Mouse (Mus musculus): Measurements from ENCODE around the gene Chrna1. TPM values are rescaled to one million over a fixed set of nuclear protein-coding genes. Genes with fewer than 3 reads are reported as not detected.

Gene Chrna1
- polyA plus RNA-seq, 1 experiment from 2014 or later, result 0.19 TPM

DNA sequence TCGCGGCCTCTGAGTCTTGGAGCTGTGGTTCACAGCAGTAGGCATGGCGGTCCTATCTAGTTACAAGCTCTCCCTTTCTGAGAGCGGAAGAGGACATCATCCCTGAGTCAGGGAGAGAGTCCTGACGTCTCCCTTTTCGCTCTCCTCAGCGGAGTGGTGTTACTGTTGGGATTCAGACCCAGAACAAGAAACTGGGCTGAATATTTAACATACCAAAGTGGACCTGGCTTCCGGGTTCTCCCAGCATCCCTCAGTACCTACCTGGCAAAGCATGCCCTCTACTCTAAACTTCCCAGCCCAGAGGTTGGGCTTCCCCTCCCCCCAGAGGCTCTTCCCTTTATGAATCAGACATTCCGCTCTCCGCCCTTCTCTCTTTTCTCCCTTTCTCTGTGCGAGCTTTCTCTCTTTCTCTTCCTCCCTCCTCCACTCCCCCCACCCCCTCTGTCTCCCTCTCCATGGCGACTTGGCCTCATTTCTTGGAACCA is 5.3 kb upstream of the Chrna1 start:
- H3K4me1 ChIP-seq (ENCODE audit: control insufficient read depth, insufficient read depth, low read length), result peaks cover 10% of the 10 kb centered on the region; the same call in 1 of the 2 replicates
- peak overlapping the region; percentile 30 for H3K4me3 ChIP-seq (ENCODE audit: low read depth, low read length)
- H3K36me3 ChIP-seq (ENCODE audit: control insufficient read depth, insufficient read depth, low read length), result no peaks in the 10 kb centered on the region
- peak overlapping the region; percentile 60 for H3K4me2 ChIP-seq (ENCODE audit: low read depth, low read length)
- no peak overlapping the region for H3K27ac ChIP-seq (ENCODE audit: low read depth, low read length)
- H3K9ac ChIP-seq (replicated peaks; ENCODE audit: low read depth, low read length), result no peak overlapping the region; the same call in 1 of the 2 replicates
- no peak for ATAC-seq (ENCODE audit: low read depth)
- H3K27me3 ChIP-seq (ENCODE audit: control insufficient read depth, insufficient read depth, low read length), result no peaks in the 10 kb centered on the region
- H3K9me3 ChIP-seq (ENCODE audit: control insufficient read depth, low read length), result no peaks in the 10 kb centered on the region
- WGBS, result 19% methylated on average over 12 of the region's 12 CpGs

DNA sequence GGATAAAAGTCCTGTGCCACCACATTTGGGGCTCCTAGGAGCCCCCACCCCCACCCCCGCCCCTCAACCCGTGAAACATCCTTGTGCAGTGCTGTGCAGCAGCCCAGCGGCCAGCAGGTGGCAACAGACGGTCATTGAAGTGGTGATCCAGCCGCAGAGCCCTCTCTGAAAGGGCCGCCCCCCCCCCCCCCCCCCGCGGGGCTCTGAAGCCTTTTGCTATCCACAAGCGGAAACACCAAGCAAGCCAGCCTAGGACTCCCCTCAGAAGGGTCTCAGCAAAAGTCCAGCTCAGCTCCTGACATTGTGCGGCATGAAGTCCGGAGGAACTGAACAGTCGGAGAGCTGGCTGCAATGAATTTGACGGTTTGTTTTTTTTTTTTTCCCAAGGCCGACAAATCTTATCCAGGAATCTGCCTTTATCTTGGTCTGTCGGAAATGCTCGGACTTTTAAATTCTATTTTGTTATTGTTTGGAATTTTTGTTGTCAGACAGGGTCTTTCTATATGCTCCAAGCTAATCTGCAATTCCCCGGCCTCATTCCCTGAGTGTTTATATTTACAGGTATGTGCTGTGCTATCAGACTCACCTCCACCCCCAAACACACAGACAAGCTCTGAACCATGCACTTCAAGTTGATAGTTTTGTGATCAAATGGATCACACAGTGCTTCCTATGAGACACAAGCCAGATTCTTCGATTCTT is 4.7 kb upstream of the Chrna1 start:
- Histone ChIP-seq H3K36me3 (ENCODE audit: control insufficient read depth, insufficient read depth, low read length) (no peaks in the 10 kb centered on the region), H3K9me3 (ENCODE audit: control insufficient read depth, low read length) (no peaks in the 10 kb centered on the region), H3K4me2 (ENCODE audit: low read depth, low read length) (peak overlapping the region; percentile 60), H3K27ac (ENCODE audit: low read depth, low read length) (no peak overlapping the region), H3K27me3 (ENCODE audit: control insufficient read depth, insufficient read depth, low read length) (no peaks in the 10 kb centered on the region), H3K9ac (replicated peaks; ENCODE audit: low read depth, low read length) (no peak overlapping the region; the same call in 1 of the 2 replicates), H3K4me3 (ENCODE audit: low read depth, low read length) (peak overlapping the region; percentile 30), H3K4me1 (ENCODE audit: control insufficient read depth, insufficient read depth, low read length) (peaks cover 10% of the 10 kb centered on the region; the same call in 1 of the 2 replicates)
- peak; percentile 90 for ATAC-seq (ENCODE audit: low read depth)
- 5% methylated on average over 17 of the region's 18 CpGs for WGBS

DNA sequence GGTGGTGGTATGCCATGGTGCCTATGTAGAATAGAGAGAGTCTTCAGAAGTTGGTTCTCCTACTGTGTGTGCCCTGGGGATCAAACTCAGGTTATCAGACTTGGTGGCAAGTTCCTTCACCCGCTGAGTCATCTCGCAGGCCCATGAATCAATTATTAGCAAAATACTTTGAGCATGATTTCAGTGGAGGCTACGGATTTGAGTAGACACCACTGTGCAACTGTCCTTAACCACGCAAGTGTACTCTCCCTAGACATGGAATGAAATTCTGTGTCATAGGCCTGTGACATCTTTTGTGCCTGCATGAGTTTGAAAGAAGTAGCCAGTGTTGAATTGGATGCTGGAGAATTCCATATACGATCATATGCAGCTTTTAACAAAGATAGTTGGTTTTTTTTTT is 582 bp upstream of the Chrna1 start:
- no peaks in the 10 kb centered on the region for H3K36me3 ChIP-seq (ENCODE audit: control insufficient read depth, insufficient read depth, low read length)
- H3K4me2 ChIP-seq (ENCODE audit: low read depth, low read length), result no peak overlapping the region
- 92% methylated on average over 5 of the region's 5 CpGs for WGBS
- H3K4me1 ChIP-seq (ENCODE audit: control insufficient read depth, insufficient read depth, low read length), result peaks cover 10% of the 10 kb centered on the region; the same call in 1 of the 2 replicates
- H3K4me3 ChIP-seq (ENCODE audit: low read depth, low read length), result no peak overlapping the region
- no peak overlapping the region for H3K27ac ChIP-seq (ENCODE audit: low read depth, low read length)
- no peak overlapping the region for H3K9ac ChIP-seq (replicated peaks; ENCODE audit: low read depth, low read length)
- no peaks in the 10 kb centered on the region for H3K9me3 ChIP-seq (ENCODE audit: control insufficient read depth, low read length)
- H3K27me3 ChIP-seq (ENCODE audit: control insufficient read depth, insufficient read depth, low read length), result no peaks in the 10 kb centered on the region
- ATAC-seq (ENCODE audit: low read depth), result no peak

DNA sequence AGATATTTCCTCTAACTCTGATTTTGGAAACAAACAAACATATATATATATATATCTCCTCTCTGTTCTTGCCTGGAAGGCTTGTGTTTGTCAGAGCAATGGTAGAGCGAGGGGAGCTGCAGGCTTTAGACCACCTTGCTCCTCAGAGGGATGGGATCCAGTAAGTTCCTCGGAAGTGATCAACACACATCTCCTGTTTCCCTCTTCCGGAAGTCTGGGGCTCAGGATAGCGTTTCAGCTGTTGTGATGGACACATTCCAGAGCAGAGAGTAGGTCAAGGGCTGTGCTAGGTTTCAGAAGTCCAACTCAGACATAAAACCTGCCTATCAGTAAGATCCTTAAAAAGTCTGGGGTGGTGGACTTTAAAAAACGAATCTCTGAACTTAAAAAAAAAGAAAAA is 970 bp downstream of the Chrna1 start:
- Histone ChIP-seq H3K27me3 (ENCODE audit: control insufficient read depth, insufficient read depth, low read length) (no peaks in the 10 kb centered on the region), H3K4me2 (ENCODE audit: low read depth, low read length) (no peak overlapping the region), H3K4me3 (ENCODE audit: low read depth, low read length) (no peak overlapping the region), H3K9me3 (ENCODE audit: control insufficient read depth, low read length) (no peaks in the 10 kb centered on the region), H3K9ac (replicated peaks; ENCODE audit: low read depth, low read length) (no peak overlapping the region), H3K4me1 (ENCODE audit: control insufficient read depth, insufficient read depth, low read length) (no peaks in the 10 kb centered on the region), H3K27ac (ENCODE audit: low read depth, low read length) (no peak overlapping the region), H3K36me3 (ENCODE audit: control insufficient read depth, insufficient read depth, low read length) (no peaks in the 10 kb centered on the region)
- WGBS, result 72% methylated on average over 5 of the region's 5 CpGs
- no peak for ATAC-seq (ENCODE audit: low read depth)

DNA sequence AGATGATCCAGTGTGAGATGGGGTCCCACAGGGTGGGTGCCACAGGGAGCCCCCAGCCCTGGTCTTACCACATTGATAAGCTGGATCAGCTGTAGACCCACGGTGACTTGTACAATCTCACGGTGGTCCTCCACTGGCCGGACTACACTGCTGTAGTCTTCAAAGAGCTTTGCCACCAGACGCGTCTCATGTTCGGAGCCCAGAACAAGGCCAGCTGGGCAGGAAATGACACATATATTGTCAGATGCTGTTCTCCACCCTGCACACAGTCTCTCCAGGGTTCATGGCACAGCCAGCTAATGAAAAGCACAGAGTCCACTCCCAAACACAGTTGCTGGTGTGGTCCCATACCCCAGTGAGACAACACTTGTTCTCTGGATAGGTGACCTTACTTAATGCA is 5.7 kb downstream of the Chrna1 start:
- H3K36me3 ChIP-seq (ENCODE audit: control insufficient read depth, insufficient read depth, low read length), result no peaks in the 10 kb centered on the region
- H3K4me1 ChIP-seq (ENCODE audit: control insufficient read depth, insufficient read depth, low read length), result 0 out of 2 replicates have a peak, but pooled peaks cover 3% of the 10 kb centered on the region
- H3K4me3 ChIP-seq (ENCODE audit: low read depth, low read length), result no peak overlapping the region
- H3K9me3 ChIP-seq (ENCODE audit: control insufficient read depth, low read length), result no peaks in the 10 kb centered on the region
- no peak overlapping the region for H3K27ac ChIP-seq (ENCODE audit: low read depth, low read length)
- no peaks in the 10 kb centered on the region for H3K27me3 ChIP-seq (ENCODE audit: control insufficient read depth, insufficient read depth, low read length)
- H3K9ac ChIP-seq (replicated peaks; ENCODE audit: low read depth, low read length), result no peak overlapping the region
- no peak for ATAC-seq (ENCODE audit: low read depth)
- 89% methylated on average over 6 of the region's 6 CpGs for WGBS
- no peak overlapping the region for H3K4me2 ChIP-seq (ENCODE audit: low read depth, low read length)

DNA sequence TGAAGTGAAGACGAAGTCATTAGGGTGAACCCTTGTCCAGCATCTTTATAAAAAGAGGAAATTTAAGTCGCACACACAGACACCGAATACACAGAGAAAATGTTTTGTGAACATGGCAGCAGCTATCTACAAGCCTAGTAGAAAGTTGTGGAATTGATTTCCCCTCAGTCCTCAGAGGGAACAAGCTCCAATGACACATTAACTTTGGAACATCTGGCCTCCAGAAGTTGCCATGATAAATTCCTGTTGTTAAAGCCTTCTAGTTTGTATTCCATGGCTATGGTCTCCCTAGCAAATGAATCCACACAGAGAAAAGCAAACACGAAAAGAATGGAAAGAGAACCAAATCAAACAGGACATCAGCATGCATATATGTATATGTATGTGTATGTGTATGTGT is 6.6 kb downstream of the Chrna1 start:
- 0 out of 2 replicates have a peak, but pooled peaks cover 3% of the 10 kb centered on the region for H3K4me1 ChIP-seq (ENCODE audit: control insufficient read depth, insufficient read depth, low read length)
- H3K9me3 ChIP-seq (ENCODE audit: control insufficient read depth, low read length), result no peaks in the 10 kb centered on the region
- no peak for ATAC-seq (ENCODE audit: low read depth)
- no peak overlapping the region for H3K4me3 ChIP-seq (ENCODE audit: low read depth, low read length)
- no peaks in the 10 kb centered on the region for H3K36me3 ChIP-seq (ENCODE audit: control insufficient read depth, insufficient read depth, low read length)
- no peaks in the 10 kb centered on the region for H3K27me3 ChIP-seq (ENCODE audit: control insufficient read depth, insufficient read depth, low read length)
- peak overlapping the region; percentile 65; the same call in 1 of the 2 replicates for H3K27ac ChIP-seq (ENCODE audit: low read depth, low read length)
- WGBS, result 80% methylated on average over 4 of the region's 4 CpGs
- H3K9ac ChIP-seq (replicated peaks; ENCODE audit: low read depth, low read length), result no peak overlapping the region
- H3K4me2 ChIP-seq (ENCODE audit: low read depth, low read length), result no peak overlapping the region; the same call in 1 of the 2 replicates

DNA sequence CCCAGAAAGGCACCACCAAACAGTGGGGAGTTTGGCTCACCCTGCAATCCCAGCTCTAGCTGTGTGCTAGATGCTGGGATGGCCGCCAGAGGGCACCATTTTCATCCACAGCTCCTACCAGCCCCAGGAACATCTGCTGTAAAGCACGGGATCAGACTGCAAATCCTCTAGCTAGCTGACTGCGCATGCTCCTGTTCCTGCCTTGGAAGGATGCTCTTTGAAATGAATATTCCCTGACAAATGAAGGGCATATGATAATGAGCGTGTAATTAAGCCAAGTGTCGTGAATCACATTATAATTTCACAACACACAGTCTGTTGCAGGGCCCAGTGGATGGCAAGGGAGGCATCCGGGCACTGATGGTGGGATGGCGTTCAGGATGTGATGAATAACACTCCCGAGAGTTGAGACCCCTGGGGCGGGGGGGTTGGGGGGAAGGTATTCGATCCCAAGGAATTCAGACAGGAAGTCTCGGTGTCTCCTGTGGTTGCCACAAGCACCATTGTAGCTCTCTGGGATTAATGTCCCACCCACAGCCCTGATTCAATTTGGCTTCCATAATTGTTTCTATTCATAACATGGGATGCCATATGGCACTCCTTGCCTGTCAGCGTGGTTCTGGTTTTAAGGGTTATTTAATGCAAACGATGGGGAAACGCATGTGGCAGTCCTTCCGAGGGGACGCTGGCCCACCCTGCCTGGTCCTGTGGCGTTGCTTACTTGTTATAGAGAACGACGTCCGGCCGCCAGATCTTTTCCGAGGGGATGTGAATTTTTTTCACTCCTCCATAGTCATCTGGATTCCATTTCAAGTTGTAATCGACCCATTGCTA is 7.4 kb downstream of the Chrna1 start:
- H3K27me3 ChIP-seq (ENCODE audit: control insufficient read depth, insufficient read depth, low read length), result no peaks in the 10 kb centered on the region
- no peaks in the 10 kb centered on the region for H3K9me3 ChIP-seq (ENCODE audit: control insufficient read depth, low read length)
- peak; percentile 95 for ATAC-seq (ENCODE audit: low read depth)
- WGBS, result 14% methylated on average over 23 of the region's 23 CpGs
- 0 out of 2 replicates have a peak, but pooled peaks cover 3% of the 10 kb centered on the region for H3K4me1 ChIP-seq (ENCODE audit: control insufficient read depth, insufficient read depth, low read length)
- H3K36me3 ChIP-seq (ENCODE audit: control insufficient read depth, insufficient read depth, low read length), result no peaks in the 10 kb centered on the region
- peak overlapping the region; percentile 22; the same call in 1 of the 2 replicates for H3K4me3 ChIP-seq (ENCODE audit: low read depth, low read length)
- H3K9ac ChIP-seq (replicated peaks; ENCODE audit: low read depth, low read length), result peak overlapping the region; percentile 25; the same call in 1 of the 2 replicates
- H3K4me2 ChIP-seq (ENCODE audit: low read depth, low read length), result peak overlapping the region; percentile 50
- peak overlapping the region; percentile 65 for H3K27ac ChIP-seq (ENCODE audit: low read depth, low read length)

DNA sequence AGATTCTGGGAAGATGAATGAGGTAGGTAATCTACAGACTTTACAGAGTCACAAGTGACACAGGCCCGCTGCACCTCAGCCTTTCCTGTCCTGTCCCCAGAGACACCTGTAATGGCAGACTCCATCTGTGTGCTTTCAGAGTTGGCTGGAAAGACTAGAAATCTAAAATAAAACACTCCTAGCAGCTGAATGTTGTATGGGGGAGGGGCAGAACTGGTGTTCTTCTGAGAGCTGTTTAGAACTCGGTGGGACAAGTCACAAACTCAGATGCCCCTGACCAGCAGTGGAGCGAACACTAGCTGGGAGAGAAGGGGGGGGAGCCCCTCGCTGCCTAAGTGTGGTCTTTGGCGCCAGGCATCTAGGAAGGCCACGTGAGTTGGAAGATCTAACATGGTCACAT is 8.2 kb downstream of the Chrna1 start:
- H3K36me3 ChIP-seq (ENCODE audit: control insufficient read depth, insufficient read depth, low read length), result no peaks in the 10 kb centered on the region
- H3K4me2 ChIP-seq (ENCODE audit: low read depth, low read length), result no peak overlapping the region
- H3K27ac ChIP-seq (ENCODE audit: low read depth, low read length), result no peak overlapping the region
- no peaks in the 10 kb centered on the region for H3K9me3 ChIP-seq (ENCODE audit: control insufficient read depth, low read length)
- H3K4me1 ChIP-seq (ENCODE audit: control insufficient read depth, insufficient read depth, low read length), result 0 out of 2 replicates have a peak, but pooled peaks cover 3% of the 10 kb centered on the region
- no peak for ATAC-seq (ENCODE audit: low read depth)
- no peak overlapping the region for H3K9ac ChIP-seq (replicated peaks; ENCODE audit: low read depth, low read length)
- no peak overlapping the region for H3K4me3 ChIP-seq (ENCODE audit: low read depth, low read length)
- no peaks in the 10 kb centered on the region for H3K27me3 ChIP-seq (ENCODE audit: control insufficient read depth, insufficient read depth, low read length)
- 72% methylated on average over 6 of the region's 6 CpGs for WGBS

DNA sequence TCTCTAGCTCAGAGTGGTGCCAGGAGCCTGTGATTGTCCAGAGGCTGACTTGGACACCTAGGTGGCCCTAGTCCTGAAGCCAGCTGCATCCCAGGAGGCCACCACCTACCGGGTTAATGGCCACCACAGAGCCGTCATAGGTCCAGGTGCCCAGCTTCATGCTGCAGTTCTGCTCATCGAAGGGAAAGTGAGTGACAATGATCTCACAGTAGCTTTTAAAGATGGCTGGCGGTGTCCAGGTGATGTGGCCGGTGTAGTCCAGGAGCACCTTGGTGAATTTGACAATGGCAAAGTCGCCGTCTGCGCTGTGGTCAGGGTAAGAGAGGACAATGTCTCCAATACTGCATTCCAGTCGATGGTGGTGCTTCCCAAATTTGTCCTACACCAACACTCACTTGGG is 8.8 kb downstream of the Chrna1 start:
- no peaks in the 10 kb centered on the region for H3K27me3 ChIP-seq (ENCODE audit: control insufficient read depth, insufficient read depth, low read length)
- H3K4me1 ChIP-seq (ENCODE audit: control insufficient read depth, insufficient read depth, low read length), result 0 out of 2 replicates have a peak, but pooled peaks cover 3% of the 10 kb centered on the region
- WGBS, result 95% methylated on average over 9 of the region's 9 CpGs
- no peaks in the 10 kb centered on the region for H3K36me3 ChIP-seq (ENCODE audit: control insufficient read depth, insufficient read depth, low read length)
- H3K4me3 ChIP-seq (ENCODE audit: low read depth, low read length), result no peak overlapping the region
- no peaks in the 10 kb centered on the region for H3K9me3 ChIP-seq (ENCODE audit: control insufficient read depth, low read length)
- ATAC-seq (ENCODE audit: low read depth), result no peak
- no peak overlapping the region for H3K9ac ChIP-seq (replicated peaks; ENCODE audit: low read depth, low read length)
- no peak overlapping the region for H3K27ac ChIP-seq (ENCODE audit: low read depth, low read length)
- no peak overlapping the region for H3K4me2 ChIP-seq (ENCODE audit: low read depth, low read length)
